Comparison of ENCODE assay signal across 25 mouse cellular contexts in genomic region chr3:132100746-132101145, GRCm38 (mm10). TPM values are rescaled to one million over a fixed set of nuclear protein-coding genes. Genes with fewer than 3 reads are reported as not detected.
DNase-seq lines count a peak whose midpoint lies in the region; ATAC-seq lines count a peak whose summit lies in the region.
"Had no signal": no experiment of that assay in that cellular context is flagged by ENCODE, and none has a peak within 500 bp of the region (broad histone marks: within the 10 kb centered on the region; RNA-seq: fewer than 3 reads in every experiment).

No protein-coding gene starts in this region.

- no peak overlapping the region for H3K9ac ChIP-seq in embryonic facial prominence, embryonic 14.5 days (ENCODE audit: low read depth, low read length)
- H3K9ac ChIP-seq in kidney, embryonic 15.5 days = no peak overlapping the region
- no peak overlapping the region for H3K9ac ChIP-seq in heart, embryonic 12.5 days
- H3K9ac ChIP-seq: embryonic facial prominence, embryonic 13.5 days; forebrain, embryonic 13.5 days; hindbrain, embryonic 12.5 days; hindbrain, embryonic 15.5 days had no signal

- peak; percentile 11 for DNase-seq in embryonic facial prominence, embryonic 14.5 days (ENCODE audit: low spot score)
- DNase-seq in embryonic facial prominence, embryonic 10.5 days (ENCODE audit: low spot score) = no peak
- peak; percentile 15 for DNase-seq in gastrocnemius, postnatal 14 days
- no peak for DNase-seq in gastrocnemius, adult 8-10 months (ENCODE audit: low spot score in 2 of 2)
- peak; percentile 20 for DNase-seq in kidney, postnatal 14 days
- DNase-seq: adrenal gland, postnatal 10 days; adrenal gland, postnatal 36 days; cerebellum, adult 18-20 months; cerebellum, adult 9-10 months; cerebellum, postnatal 14 days; heart, adult 2 months had no signal

- no peak overlapping the region for H3K27ac ChIP-seq in embryonic facial prominence, embryonic 14.5 days (replicated peaks; ENCODE audit: low read depth, low read length)
- H3K27ac ChIP-seq in embryonic facial prominence, embryonic 10.5 days (replicated peaks) = no peak overlapping the region
- no peak overlapping the region for H3K27ac ChIP-seq in kidney, embryonic 15.5 days
- no peak overlapping the region for H3K27ac ChIP-seq in heart, embryonic 12.5 days (ENCODE audit: poor library complexity, severe bottlenecking)
- H3K27ac ChIP-seq: embryonic facial prominence, embryonic 13.5 days; forebrain, embryonic 10.5 days; forebrain, embryonic 13.5 days; heart, adult 2 months; heart, embryonic 10.5 days; hindbrain, embryonic 12.5 days; hindbrain, embryonic 15.5 days had no signal

- no peak for ATAC-seq in embryonic facial prominence, embryonic 14.5 days (ENCODE audit: low read depth)
- no peak for ATAC-seq in kidney, embryonic 15.5 days (replicated peaks; ENCODE audit: low FRiP score)
- no peak for ATAC-seq in frontal cortex, adult (ENCODE audit: low TSS enrichment)
- ATAC-seq in heart, embryonic 12.5 days (ENCODE audit: insufficient number of reproducible peaks, low FRiP score) = no peak
- ATAC-seq: forebrain, embryonic 13.5 days; forebrain, embryonic 16.5 days; intestine, postnatal 0 days had no signal

- H3K9me3 ChIP-seq in embryonic facial prominence, embryonic 14.5 days (ENCODE audit: control insufficient read depth, low read length) = no peaks in the 10 kb centered on the region
- H3K9me3 ChIP-seq in embryonic facial prominence, embryonic 10.5 days = no peaks in the 10 kb centered on the region
- H3K9me3 ChIP-seq in kidney, embryonic 15.5 days (replicated peaks) = no peaks in the 10 kb centered on the region
- no peaks in the 10 kb centered on the region for H3K9me3 ChIP-seq in heart, embryonic 12.5 days (replicated peaks)
- H3K9me3 ChIP-seq: embryonic facial prominence, embryonic 13.5 days; forebrain, embryonic 10.5 days; forebrain, embryonic 13.5 days; heart, embryonic 10.5 days; hindbrain, embryonic 12.5 days; hindbrain, embryonic 15.5 days had no signal

- intact Hi-C loops in gastrocnemius, postnatal 14 days (cut with DNase I; ENCODE audit: low total_unique reads) = no loop called here

- no peak overlapping the region for H3K4me2 ChIP-seq in embryonic facial prominence, embryonic 14.5 days (ENCODE audit: low read depth, low read length)
- H3K4me2 ChIP-seq in kidney, embryonic 15.5 days = no peak overlapping the region
- no peak overlapping the region for H3K4me2 ChIP-seq in heart, embryonic 12.5 days
- H3K4me2 ChIP-seq: embryonic facial prominence, embryonic 13.5 days; forebrain, embryonic 13.5 days; hindbrain, embryonic 12.5 days; hindbrain, embryonic 15.5 days had no signal

- no peak overlapping the region for H3K4me3 ChIP-seq in embryonic facial prominence, embryonic 14.5 days (ENCODE audit: low read depth, low read length)
- H3K4me3 ChIP-seq in embryonic facial prominence, embryonic 10.5 days = no peak overlapping the region
- H3K4me3 ChIP-seq in kidney, embryonic 15.5 days (replicated peaks) = no peak overlapping the region
- H3K4me3 ChIP-seq in heart, embryonic 12.5 days = no peak overlapping the region
- H3K4me3 ChIP-seq: embryonic facial prominence, embryonic 13.5 days; forebrain, embryonic 10.5 days; forebrain, embryonic 13.5 days; heart, adult 2 months; heart, embryonic 10.5 days; hindbrain, embryonic 12.5 days; hindbrain, embryonic 15.5 days had no signal

- H3K4me1 ChIP-seq in embryonic facial prominence, embryonic 14.5 days (ENCODE audit: control insufficient read depth, insufficient read depth, low read length) = peaks cover 7% of the 10 kb centered on the region; the same call in 1 of the 2 replicates
- H3K4me1 ChIP-seq in embryonic facial prominence, embryonic 10.5 days = peaks cover 5% of the 10 kb centered on the region
- H3K4me1 ChIP-seq in kidney, embryonic 15.5 days = no peaks in the 10 kb centered on the region; the same call in 1 of the 2 replicates
- no peaks in the 10 kb centered on the region for H3K4me1 ChIP-seq in heart, embryonic 12.5 days (replicated peaks)
- H3K4me1 ChIP-seq: forebrain, embryonic 10.5 days; forebrain, embryonic 13.5 days; heart, embryonic 10.5 days; hindbrain, embryonic 12.5 days; hindbrain, embryonic 15.5 days had no signal

- no peaks in the 10 kb centered on the region for H3K36me3 ChIP-seq in embryonic facial prominence, embryonic 14.5 days (ENCODE audit: control insufficient read depth, insufficient read depth, low read length)
- H3K36me3 ChIP-seq in embryonic facial prominence, embryonic 10.5 days (replicated peaks) = no peaks in the 10 kb centered on the region
- no peaks in the 10 kb centered on the region for H3K36me3 ChIP-seq in kidney, embryonic 15.5 days
- no peaks in the 10 kb centered on the region for H3K36me3 ChIP-seq in heart, embryonic 12.5 days
- H3K36me3 ChIP-seq: embryonic facial prominence, embryonic 13.5 days; forebrain, embryonic 10.5 days; heart, embryonic 10.5 days; hindbrain, embryonic 12.5 days; hindbrain, embryonic 15.5 days had no signal

- no peaks in the 10 kb centered on the region for H3K27me3 ChIP-seq in embryonic facial prominence, embryonic 14.5 days (replicated peaks; ENCODE audit: control insufficient read depth, insufficient read depth, low read length)
- no peaks in the 10 kb centered on the region for H3K27me3 ChIP-seq in embryonic facial prominence, embryonic 10.5 days (replicated peaks; ENCODE audit: low read depth, poor library complexity, severe bottlenecking)
- H3K27me3 ChIP-seq in kidney, embryonic 15.5 days = no peaks in the 10 kb centered on the region; the same call in 1 of the 2 replicates
- H3K27me3 ChIP-seq in heart, embryonic 12.5 days (replicated peaks) = no peaks in the 10 kb centered on the region
- H3K27me3 ChIP-seq: embryonic facial prominence, embryonic 13.5 days; forebrain, embryonic 13.5 days; hindbrain, embryonic 12.5 days; hindbrain, embryonic 15.5 days had no signal

- 53% methylated on average over 3 of the region's 3 CpGs for WGBS in embryonic facial prominence, embryonic 14.5 days
- 86% methylated on average over 3 of the region's 3 CpGs for WGBS in embryonic facial prominence, embryonic 10.5 days
- WGBS in kidney, embryonic 15.5 days = 50% methylated on average over 3 of the region's 3 CpGs
- 74% methylated on average over 3 of the region's 3 CpGs for WGBS in heart, embryonic 12.5 days

RNA-seq across cellular contexts. Expression of gene Dkk2, which starts 15.7 kb away (rescaled TPM):
- 25.0 and 33.6 TPM in 2 replicates for polyA plus RNA-seq in embryonic facial prominence, embryonic 14.5 days (2014; fragmentation: Nextera tagmentation; extraction: Ambion mirVana)
- 5.7 and 12.1 TPM in 2 replicates for polyA plus RNA-seq in embryonic facial prominence, embryonic 10.5 days (2016; fragmentation: Nextera tagmentation; extraction: Ambion mirVana)
- 1 to 10 TPM; 7.4 to 8.0 TPM for total RNA-seq in gastrocnemius, postnatal 14 days (2021)
- 1 to 10 TPM; 5.0 to 8.9 (median 5.6) TPM for total RNA-seq in gastrocnemius, adult 8-10 months (2022)
- polyA plus RNA-seq in kidney, embryonic 15.5 days (2015; fragmentation: Nextera tagmentation; extraction: Ambion mirVana) = 12.0 and 14.4 TPM in 2 replicates
- polyA plus RNA-seq in heart, embryonic 12.5 days (2016; fragmentation: Nextera tagmentation; extraction: Ambion mirVana) = 1.8 and 2.0 TPM in 2 replicates
- total RNA-seq: common myeloid progenitor, adult 5-6 weeks; granulocyte monocyte progenitor cell, adult 5-6 weeks; hematopoietic stem cell, adult 5-6 weeks had no signal

Comparison
In these comparisons a context has a peak if more than half of its experiments do, and no peak if none do; other contexts are left out.
1. DNase-seq: peak in embryonic facial prominence, embryonic 14.5 days (single experiment), gastrocnemius, postnatal 14 days (single experiment) and kidney, postnatal 14 days (single experiment); none in embryonic facial prominence, embryonic 10.5 days (single experiment) and gastrocnemius, adult 8-10 months (0 of 2).